Mouse (Mus musculus): ENCODE data around the gene Gm47985.
"Not testable (repeated sequence)": the region's sequence is repeated elsewhere in the genome, so short reads cannot be mapped to it uniquely, and the experiment has no call there.

GRCm38 (mm10) chr1:151208944-151209343 lies 26.6 kb downstream of the Gm47985 start:
- TF ChIP-seq POLR2A (IDR thresholded peaks at IDR 0.05; ENCODE audit: borderline replicate concordance, insufficient read depth, low read length); CTCF (IDR thresholded peaks at IDR 0.05; ENCODE audit: borderline replicate concordance, insufficient read depth, low read depth, low read length): not testable (repeated sequence)
